Mouse (Mus musculus) stomach, postnatal 0 days (tissue): ENCODE measurements around the gene Ctnna3. TPM values are rescaled to one million over a fixed set of nuclear protein-coding genes. Genes with fewer than 3 reads are reported as not detected.

Experiments
- ATAC-seq: fragments of 200-750 bp; cut with Nextera tagmentation; 2 replicates; pipeline ENCODE4 v1.8.0; 2017; ENCODE audit not compliant: low FRiP score, low TSS enrichment
- DNase-seq: peaks from one replicate; pipeline ENCODE4 v3.0.0-alpha.2; 2016; ENCODE audit warnings: low spot score
- H3K27ac ChIP-seq: fragments of 300-500 bp; sonication (generic); replicated peaks from 2 replicates; pipeline ENCODE4 v1.5.1; 2014; ENCODE audit warnings: mild to moderate bottlenecking, control low read depth
- H3K27me3 ChIP-seq: fragments of 300-500 bp; sonication (generic); 2 replicates; pipeline ENCODE4 v1.6.1; 2014; ENCODE audit warnings: low read length; ENCODE audit not compliant: control insufficient read depth, insufficient read depth
- H3K36me3 ChIP-seq: fragments of 300-500 bp; sonication (generic); 2 replicates; pipeline ENCODE4 v1.6.1; 2014; ENCODE audit warnings: low read length, mixed read lengths; ENCODE audit not compliant: control insufficient read depth, insufficient read depth
- H3K4me1 ChIP-seq: fragments of 300-500 bp; sonication (generic); replicated peaks from 2 replicates; pipeline ENCODE4 v1.6.1; 2014; ENCODE audit warnings: antibody characterized with exemption; ENCODE audit not compliant: control insufficient read depth, insufficient read depth
- H3K4me2 ChIP-seq: fragments of 300-500 bp; sonication (generic); replicated peaks from 2 replicates; pipeline ENCODE4 v1.6.1; 2014; ENCODE audit warnings: low read depth, mild to moderate bottlenecking, control low read depth, moderate library complexity
- H3K4me3 ChIP-seq: fragments of 300-500 bp; sonication (generic); 2 replicates; pipeline ENCODE4 v1.5.1; 2014; ENCODE audit warnings: low read depth, low read length, control low read depth
- H3K9ac ChIP-seq: fragments of 300-500 bp; sonication (generic); 2 replicates; pipeline ENCODE4 v1.6.1; 2014; ENCODE audit warnings: mild to moderate bottlenecking, low read length, control low read depth, mixed read lengths
- H3K9me3 ChIP-seq: fragments of 300-500 bp; sonication (generic); 2 replicates; pipeline ENCODE4 v1.6.1; 2016; ENCODE audit warnings: low read length; ENCODE audit not compliant: control insufficient read depth
- CTCF ChIP-seq: IDR thresholded peaks from 2 replicates; pipeline ENCODE4 v1.5.1; 2016; ENCODE audit warnings: antibody characterized with exemption, low read depth, mild to moderate bottlenecking, moderate library complexity
- EP300 ChIP-seq: optimal IDR thresholded peaks from 2 replicates; pipeline ENCODE3; 2016; ENCODE audit warnings: antibody characterized with exemption
- WGBS: fragments of 180-500 bp; shearing (Covaris S2); extraction: QIAGEN DNeasy Blood & Tissue Kit; methylation state at CpG from one replicate; pipeline ENCODE4 v1.1.7; 2014; 5-methylcytosine and 5-hydroxymethylcytosine counted together
- polyA plus RNA-seq: library from polyadenylated mRNA; unstranded; fragments of >200 nt; fragmentation: Nextera tagmentation; extraction: Ambion mirVana; gene quantifications from 2 replicates; pipeline ENCODE4 v1.2.1, GENCODE M21; 2015

The Ctnna3 gene
- polyA plus RNA-seq, 1 experiment from 2014 or later = 0.27 TPM

- H3K27me3 ChIP-seq = no peaks in the 10 kb centered on the region
- no peaks in the 10 kb centered on the region for H3K36me3 ChIP-seq
- H3K4me2 ChIP-seq = no peak overlapping the region
- TF ChIP-seq CTCF (no peak), EP300 (no peak)
- no peak overlapping the region for H3K9ac ChIP-seq
- no peak overlapping the region for H3K4me3 ChIP-seq
- ATAC-seq (no peak), DNase-seq (no peak)
- 89% methylated on average over 3 of the region's 3 CpGs for WGBS
- no peaks in the 10 kb centered on the region for H3K9me3 ChIP-seq
- H3K4me1 ChIP-seq = no peaks in the 10 kb centered on the region
- H3K27ac ChIP-seq = no peak overlapping the region
Measured at GRCm38 (mm10) chr10:63650307-63650706, 220.4 kb downstream of the Ctnna3 start.

- DNase-seq (no peak), ATAC-seq (no peak)
- Histone ChIP-seq H3K9ac (no peak overlapping the region), H3K36me3 (no peaks in the 10 kb centered on the region), H3K4me3 (no peak overlapping the region), H3K4me1 (no peaks in the 10 kb centered on the region), H3K27ac (no peak overlapping the region), H3K4me2 (no peak overlapping the region), H3K27me3 (no peaks in the 10 kb centered on the region), H3K9me3 (no peaks in the 10 kb centered on the region)
- TF ChIP-seq CTCF = no peak
- no peak for TF ChIP-seq EP300
- WGBS = 75% methylated on average over 9 of the region's 9 CpGs
Measured at GRCm38 (mm10) chr10:63652887-63653286, 223.0 kb downstream of the Ctnna3 start.

- no peaks in the 10 kb centered on the region for H3K9me3 ChIP-seq
- DNase-seq = no peak
- H3K27me3 ChIP-seq = no peaks in the 10 kb centered on the region
- H3K9ac ChIP-seq = no peak overlapping the region
- TF ChIP-seq EP300 = no peak
- no peak for TF ChIP-seq CTCF
- no peaks in the 10 kb centered on the region for H3K36me3 ChIP-seq
- H3K4me3 ChIP-seq = no peak overlapping the region
- H3K27ac ChIP-seq = no peak overlapping the region
- H3K4me1 ChIP-seq = no peaks in the 10 kb centered on the region
- no peak for ATAC-seq
- WGBS = 85% methylated on average over 3 of the region's 3 CpGs
- no peak overlapping the region for H3K4me2 ChIP-seq
Measured at GRCm38 (mm10) chr10:63653571-63653970, 223.7 kb downstream of the Ctnna3 start.

GRCm38 (mm10) chr10:63654560-63654959 is 224.7 kb downstream of the Ctnna3 start:
- H3K36me3 ChIP-seq = no peaks in the 10 kb centered on the region
- no peaks in the 10 kb centered on the region for H3K27me3 ChIP-seq
- no peaks in the 10 kb centered on the region for H3K4me1 ChIP-seq
- no peak overlapping the region for H3K9ac ChIP-seq
- no peak overlapping the region for H3K4me2 ChIP-seq
- no peaks in the 10 kb centered on the region for H3K9me3 ChIP-seq
- 87% methylated on average over 5 of the region's 5 CpGs for WGBS
- DNase-seq (no peak), ATAC-seq (no peak)
- TF ChIP-seq EP300 (no peak), CTCF (no peak)
- no peak overlapping the region for H3K4me3 ChIP-seq
- no peak overlapping the region for H3K27ac ChIP-seq

- no peaks in the 10 kb centered on the region for H3K4me1 ChIP-seq
- 84% methylated on average over 6 of the region's 6 CpGs for WGBS
- H3K9me3 ChIP-seq = no peaks in the 10 kb centered on the region
- TF ChIP-seq EP300 = no peak
- TF ChIP-seq CTCF = no peak
- H3K27me3 ChIP-seq = no peaks in the 10 kb centered on the region
- no peak overlapping the region for H3K9ac ChIP-seq
- DNase-seq (no peak), ATAC-seq (no peak)
- no peak overlapping the region for H3K4me2 ChIP-seq
- H3K4me3 ChIP-seq = no peak overlapping the region
- H3K36me3 ChIP-seq = no peaks in the 10 kb centered on the region
- H3K27ac ChIP-seq = no peak overlapping the region
Measured at GRCm38 (mm10) chr10:63676343-63676742, 246.4 kb downstream of the Ctnna3 start.

- Histone ChIP-seq H3K4me3 (no peak overlapping the region), H3K4me1 (no peaks in the 10 kb centered on the region), H3K27me3 (no peaks in the 10 kb centered on the region), H3K9me3 (no peaks in the 10 kb centered on the region), H3K36me3 (no peaks in the 10 kb centered on the region), H3K9ac (no peak overlapping the region), H3K4me2 (no peak overlapping the region), H3K27ac (no peak overlapping the region)
- WGBS = 32% methylated on average over 3 of the region's 3 CpGs
- DNase-seq = no peak
- ATAC-seq = no peak
- TF ChIP-seq CTCF = no peak
- no peak for TF ChIP-seq EP300
Measured at GRCm38 (mm10) chr10:63689233-63689632, 259.3 kb downstream of the Ctnna3 start.

GRCm38 (mm10) chr10:63689651-63690050 is 259.8 kb downstream of the Ctnna3 start:
- DNase-seq (no peak), ATAC-seq (no peak)
- no peak overlapping the region for H3K4me2 ChIP-seq
- no peak overlapping the region for H3K27ac ChIP-seq
- no peak for TF ChIP-seq CTCF
- TF ChIP-seq EP300 = no peak
- no peaks in the 10 kb centered on the region for H3K27me3 ChIP-seq
- H3K9ac ChIP-seq = no peak overlapping the region
- WGBS = 63% methylated on average over 4 of the region's 4 CpGs
- H3K4me1 ChIP-seq = no peaks in the 10 kb centered on the region
- H3K4me3 ChIP-seq = no peak overlapping the region
- H3K9me3 ChIP-seq = no peaks in the 10 kb centered on the region
- H3K36me3 ChIP-seq = no peaks in the 10 kb centered on the region
